Mouse (Mus musculus) ovary, postnatal 14 days (tissue): ENCODE data around the gene Ercc6l.
"Not testable (repeated sequence)": the region's sequence is repeated elsewhere in the genome, so short reads cannot be mapped to it uniquely, and the experiment has no call there.

Experiments
- DNase-seq: peaks from one replicate; pipeline ENCODE4 v3.0.0; 2022; ENCODE audit warnings: low spot score

Ercc6l gene

DNA sequence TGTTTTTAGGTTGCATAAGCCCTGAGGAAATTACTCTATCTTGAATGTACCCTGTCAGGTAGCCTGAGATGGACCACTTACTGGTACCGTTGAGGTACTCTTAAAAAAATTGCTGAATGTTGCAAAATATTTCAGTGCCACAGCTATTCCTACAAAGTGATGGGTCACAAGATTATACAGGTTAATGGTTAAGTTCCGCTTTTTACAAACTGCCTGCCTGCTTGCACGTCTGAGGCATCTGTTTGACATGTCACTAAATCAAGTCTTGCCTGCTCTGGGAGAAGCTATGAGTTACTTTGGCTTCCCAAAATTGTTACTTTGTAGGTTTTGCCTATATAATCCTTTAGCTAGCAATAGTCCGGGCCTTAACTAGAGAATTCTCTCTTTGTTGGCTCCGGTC lies 47.5 kb downstream of the Ercc6l start:
- not testable (repeated sequence) for DNase-seq

DNA sequence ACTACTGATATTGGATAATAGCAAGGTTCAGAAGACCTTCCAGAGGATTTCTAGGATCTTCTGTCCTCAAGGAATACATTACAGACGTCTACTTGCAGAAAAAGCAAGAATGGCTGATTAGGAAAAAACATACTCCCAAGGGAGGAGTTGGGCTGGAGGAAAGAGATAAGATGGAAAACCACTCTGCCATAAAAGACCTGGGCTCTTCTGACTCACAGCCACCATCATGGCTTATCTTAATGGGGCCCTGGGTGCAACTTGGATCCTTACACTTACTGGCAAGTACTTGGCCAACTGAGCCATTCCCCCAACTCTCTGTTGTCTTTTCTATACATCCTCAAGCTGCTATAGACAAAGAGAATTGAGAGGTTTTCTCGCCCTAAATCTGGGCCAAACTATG lies 53.1 kb downstream of the Ercc6l start:
- DNase-seq = not testable (repeated sequence)

DNA sequence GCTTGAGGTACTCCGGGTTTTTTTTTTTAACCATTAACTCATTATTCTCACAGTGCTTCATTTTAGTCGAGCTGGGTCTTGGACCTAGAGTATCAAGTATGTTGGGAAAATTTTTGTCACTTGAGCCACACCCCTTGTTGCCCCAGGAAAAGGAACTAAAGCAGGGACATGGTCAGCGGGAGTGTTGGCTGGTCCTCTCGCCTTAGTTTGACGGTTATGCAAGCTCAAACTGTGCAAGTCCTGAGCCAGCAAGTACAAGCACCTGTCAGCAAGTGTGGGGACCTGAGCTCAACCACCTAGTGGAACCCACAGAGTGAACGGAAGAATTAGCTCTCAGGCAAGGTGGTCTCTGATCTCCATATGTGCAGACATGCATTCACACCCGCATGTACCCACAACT lies 55.0 kb downstream of the Ercc6l start:
- DNase-seq = no peak

DNA sequence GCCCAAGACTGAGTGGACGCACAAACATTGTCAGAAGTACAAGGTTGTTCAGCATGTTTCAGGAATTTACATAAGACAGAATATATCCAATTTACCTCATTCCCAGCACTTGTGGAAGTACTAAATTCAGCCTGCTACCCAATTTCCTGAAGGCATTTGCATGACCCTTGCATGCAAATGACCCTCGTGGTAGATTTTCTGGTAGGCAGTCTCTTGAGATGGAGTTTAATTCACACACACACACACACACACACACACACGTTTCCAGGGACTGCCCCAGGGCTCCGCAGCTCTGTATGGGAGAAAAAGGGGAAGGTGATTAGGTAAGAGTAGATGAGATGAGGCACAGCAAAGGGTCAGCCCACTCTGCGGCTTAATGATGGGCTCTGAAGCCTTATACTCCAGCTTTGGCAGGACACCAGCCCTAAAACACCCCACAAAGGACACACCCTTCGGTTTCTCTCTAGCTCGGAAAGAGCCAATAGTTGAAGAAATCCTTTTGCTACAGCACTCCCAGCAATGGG lies 62.4 kb downstream of the Ercc6l start:
- DNase-seq = no peak
